Comparison of ENCODE assay signal across 22 mouse cellular contexts in genomic region chr10:76874879-76875278, GRCm38 (mm10).
DNase-seq lines count a peak whose midpoint lies in the region; ATAC-seq and TF ChIP-seq lines count a peak whose summit lies in the region.
"Had no signal": no experiment of that assay in that cellular context is flagged by ENCODE, and none has a peak within 500 bp of the region (broad histone marks: within the 10 kb centered on the region; RNA-seq: fewer than 3 reads in every experiment).

No protein-coding gene starts in this region.

- H3K27me3 ChIP-seq in kidney, postnatal 0 days (ENCODE audit: insufficient read depth, low read length), result no peaks in the 10 kb centered on the region
- no peaks in the 10 kb centered on the region for H3K27me3 ChIP-seq in neural tube, embryonic 14.5 days (ENCODE audit: control insufficient read depth, insufficient read depth, low read length)
- no peaks in the 10 kb centered on the region for H3K27me3 ChIP-seq in neural tube, embryonic 15.5 days (replicated peaks)
- H3K27me3 ChIP-seq: hindbrain, embryonic 12.5 days had no signal

- no peak overlapping the region for H3K9ac ChIP-seq in kidney, postnatal 0 days (ENCODE audit: low read depth, low read length)
- H3K9ac ChIP-seq in neural tube, embryonic 14.5 days (replicated peaks; ENCODE audit: low read depth, low read length), result no peak overlapping the region
- no peak overlapping the region for H3K9ac ChIP-seq in neural tube, embryonic 15.5 days (replicated peaks)
- H3K9ac ChIP-seq: hindbrain, embryonic 12.5 days had no signal

- peak; percentile 54 for DNase-seq in cerebellum, adult 11-12 months
- no peak for DNase-seq in cerebellum, postnatal 36 days
- DNase-seq in heart, adult 11 months, result peak; percentile 69
- no peak for DNase-seq in heart, adult 18-20 months
- DNase-seq in kidney, postnatal 0 days (ENCODE audit: low spot score), result no peak
- no peak for DNase-seq in kidney, adult 9 months
- DNase-seq: adrenal gland, adult 8-10 months; adrenal gland, postnatal 36 days; B cell, adult 2 months; cerebellum, adult 11 months; gastrocnemius, adult 2 months; gastrocnemius, postnatal 25 days; heart, postnatal 10 days; heart, postnatal 4 days had no signal

- H3K27ac ChIP-seq in kidney, postnatal 0 days, result peak overlapping the region; percentile 6; the same call in 1 of the 2 replicates
- H3K27ac ChIP-seq in neural tube, embryonic 14.5 days (ENCODE audit: low read depth, low read length), result peak overlapping the region; percentile 12; the same call in 1 of the 2 replicates
- no peak overlapping the region for H3K27ac ChIP-seq in neural tube, embryonic 15.5 days (replicated peaks)
- H3K27ac ChIP-seq: gastrocnemius, adult 2 months; hindbrain, embryonic 12.5 days had no signal

- H3K4me1 ChIP-seq in kidney, postnatal 0 days (replicated peaks; ENCODE audit: insufficient read depth, low read length), result no peaks in the 10 kb centered on the region
- H3K4me1 ChIP-seq in neural tube, embryonic 14.5 days (ENCODE audit: control insufficient read depth, insufficient read depth, low read length), result no peaks in the 10 kb centered on the region
- peaks cover 11% of the 10 kb centered on the region for H3K4me1 ChIP-seq in neural tube, embryonic 15.5 days
- H3K4me1 ChIP-seq: embryonic facial prominence, embryonic 10.5 days had no signal

- no peak for ATAC-seq in kidney, postnatal 0 days (replicated peaks; ENCODE audit: low FRiP score, low read depth)
- no peak for ATAC-seq in neural tube, embryonic 14.5 days (ENCODE audit: low read depth)
- no peak for ATAC-seq in neural tube, embryonic 15.5 days (ENCODE audit: low FRiP score)
- ATAC-seq: CD4-positive, CD25-positive, alpha-beta regulatory T cell, adult 4 months; forebrain, embryonic 14.5 days had no signal

- no peak overlapping the region for H3K4me2 ChIP-seq in kidney, postnatal 0 days (ENCODE audit: low read length)
- no peak overlapping the region for H3K4me2 ChIP-seq in neural tube, embryonic 14.5 days (ENCODE audit: low read depth, low read length)
- H3K4me2 ChIP-seq in neural tube, embryonic 15.5 days, result no peak overlapping the region
- H3K4me2 ChIP-seq: hindbrain, embryonic 12.5 days had no signal

- H3K4me3 ChIP-seq in kidney, postnatal 0 days (replicated peaks; ENCODE audit: low read depth, low read length), result no peak overlapping the region
- H3K4me3 ChIP-seq in neural tube, embryonic 14.5 days (ENCODE audit: low read depth, low read length), result no peak overlapping the region
- H3K4me3 ChIP-seq in neural tube, embryonic 15.5 days (replicated peaks), result no peak overlapping the region
- H3K4me3 ChIP-seq: embryonic facial prominence, embryonic 10.5 days; gastrocnemius, adult 2 months; heart, embryonic 10.5 days; hindbrain, embryonic 12.5 days had no signal

- no peaks in the 10 kb centered on the region for H3K36me3 ChIP-seq in kidney, postnatal 0 days (ENCODE audit: insufficient read depth, low read length)
- no peaks in the 10 kb centered on the region for H3K36me3 ChIP-seq in neural tube, embryonic 14.5 days (ENCODE audit: control insufficient read depth, insufficient read depth, low read length)
- H3K36me3 ChIP-seq in neural tube, embryonic 15.5 days, result no peaks in the 10 kb centered on the region
- H3K36me3 ChIP-seq: embryonic facial prominence, embryonic 10.5 days; G1E; heart, embryonic 10.5 days; hindbrain, embryonic 12.5 days had no signal

- no peak for TF ChIP-seq CTCF in kidney, postnatal 0 days (IDR thresholded peaks at IDR 0.05; ENCODE audit: low read depth)

- WGBS in kidney, postnatal 0 days, result 82% methylated on average over 5 of the region's 5 CpGs
- WGBS in neural tube, embryonic 14.5 days, result 90% methylated on average over 5 of the region's 5 CpGs
- 87% methylated on average over 5 of the region's 5 CpGs for WGBS in neural tube, embryonic 15.5 days

- H3K9me3 ChIP-seq in kidney, postnatal 0 days (replicated peaks; ENCODE audit: low read length), result no peaks in the 10 kb centered on the region
- H3K9me3 ChIP-seq in neural tube, embryonic 14.5 days (ENCODE audit: control insufficient read depth, low read length), result no peaks in the 10 kb centered on the region
- no peaks in the 10 kb centered on the region for H3K9me3 ChIP-seq in neural tube, embryonic 15.5 days (replicated peaks)
- H3K9me3 ChIP-seq: embryonic facial prominence, embryonic 10.5 days; G1E; heart, embryonic 10.5 days; hindbrain, embryonic 12.5 days had no signal

Comparison
In these comparisons a context has a peak if more than half of its experiments do, and no peak if none do; other contexts are left out.
1. DNase-seq: peak in cerebellum, adult 11-12 months (single experiment) and heart, adult 11 months (single experiment); none in cerebellum, postnatal 36 days (0 of 2), heart, adult 18-20 months (0 of 2), kidney, postnatal 0 days (single experiment) and kidney, adult 9 months (single experiment).